Mouse (Mus musculus) layer of hippocampus, postnatal 10 days (tissue): Measurements from ENCODE around the gene B3galnt1. TPM values are rescaled to one million over a fixed set of nuclear protein-coding genes. Genes with fewer than 3 reads are reported as not detected.
"Not testable (repeated sequence)": the region's sequence is repeated elsewhere in the genome, so short reads cannot be mapped to it uniquely, and the experiment has no call there.

Experiments used
- DNase-seq, 2 experiments: peaks; one replicate each; pipeline ENCODE4 v3.0.0; 2021; ENCODE audit warnings: low spot score in 2 of 2
- total RNA-seq, 2 experiments: library from RNA; stranded (reverse); gene quantifications; 2 replicates each; pipeline ENCODE4 v1.2.3; 2021

Gene B3galnt1
- total RNA-seq, 2 experiments from 2014 or later = 47.3 to 51.6 TPM

GRCm38 (mm10) chr3:69565586-69565985, 33.2 kb downstream of the B3galnt1 start:
- DNase-seq = not testable (repeated sequence)

GRCm38 (mm10) chr3:69563406-69563805, 35.4 kb downstream of the B3galnt1 start:
- no peak for DNase-seq

- no peak for DNase-seq
These were observed 37.1 kb downstream of the B3galnt1 start for GRCm38 (mm10) chr3:69561686-69562085.

GRCm38 (mm10) chr3:69559975-69560330, 38.8 kb downstream of the B3galnt1 start:
- no peak for DNase-seq

- no peak for DNase-seq
These were observed 39.3 kb downstream of the B3galnt1 start for GRCm38 (mm10) chr3:69559316-69559974.

- DNase-seq = no peak
These were observed 42.5 kb downstream of the B3galnt1 start for GRCm38 (mm10) chr3:69556092-69556778.

GRCm38 (mm10) chr3:69555511-69555910, 43.2 kb downstream of the B3galnt1 start:
- no peak for DNase-seq

- no peak for DNase-seq
These were observed 49.2 kb downstream of the B3galnt1 start for GRCm38 (mm10) chr3:69549602-69550001.

GRCm38 (mm10) chr3:69548704-69549455, 49.9 kb downstream of the B3galnt1 start:
- no peak for DNase-seq

- DNase-seq = no peak
These were observed 53.7 kb downstream of the B3galnt1 start for GRCm38 (mm10) chr3:69545017-69545416.

- DNase-seq = no peak
These were observed 55.0 kb downstream of the B3galnt1 start for GRCm38 (mm10) chr3:69543730-69544129.

- peak; percentile 40 to 49 for DNase-seq
These were observed 55.8 kb downstream of the B3galnt1 start for GRCm38 (mm10) chr3:69542962-69543361.

- DNase-seq = no peak
These were observed 62.7 kb downstream of the B3galnt1 start for GRCm38 (mm10) chr3:69535941-69536647.

- DNase-seq = no peak
These were observed 63.3 kb downstream of the B3galnt1 start for GRCm38 (mm10) chr3:69535486-69535885.

GRCm38 (mm10) chr3:69532687-69533086, 66.1 kb downstream of the B3galnt1 start:
- no peak for DNase-seq

- no peak for DNase-seq
These were observed 67.2 kb downstream of the B3galnt1 start for GRCm38 (mm10) chr3:69531511-69531910.

- no peak for DNase-seq
These were observed 69.2 kb downstream of the B3galnt1 start for GRCm38 (mm10) chr3:69529576-69529975.

GRCm38 (mm10) chr3:69527384-69527783, 71.4 kb downstream of the B3galnt1 start:
- no peak for DNase-seq

- no peak for DNase-seq
These were observed 73.7 kb downstream of the B3galnt1 start for GRCm38 (mm10) chr3:69525072-69525529.

- DNase-seq = no peak
These were observed 74.2 kb downstream of the B3galnt1 start for GRCm38 (mm10) chr3:69524356-69525071.
